Mouse (Mus musculus) frontal cortex, postnatal 25 days (tissue): ENCODE measurements around the gene Apoc3.

Experiments
- DNase-seq, 2 experiments: peaks; one replicate each; pipeline ENCODE4 v3.0.0; 2022; ENCODE audit warnings: low spot score in 2 of 2

Gene Apoc3

GRCm38 (mm10) chr9:46194809-46195208, 40.6 kb downstream of the Apoc3 start:
- no peak for DNase-seq

DNA sequence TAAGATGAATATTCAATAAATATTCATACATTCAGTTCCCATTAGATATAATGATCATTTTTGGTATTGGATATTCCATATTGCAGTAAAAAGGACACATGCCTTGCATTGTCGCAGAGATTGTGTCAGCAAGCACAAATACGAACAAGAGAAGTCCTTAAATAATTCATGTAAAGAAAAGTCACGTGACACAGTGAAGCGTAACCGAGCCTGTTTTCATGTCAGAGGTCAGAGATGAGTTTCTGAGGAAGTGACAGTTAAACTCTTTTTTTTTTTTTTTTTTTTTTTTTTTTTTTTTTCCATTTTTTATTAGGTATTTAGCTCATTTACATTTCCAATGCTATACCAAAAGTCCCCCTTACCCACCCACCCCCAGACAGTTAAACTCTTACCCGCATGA, 42.8 kb downstream of the Apoc3 start:
- no peak for DNase-seq

- DNase-seq: no peak
Observed at GRCm38 (mm10) chr9:46191644-46192043, 43.8 kb downstream of the Apoc3 start.

DNA sequence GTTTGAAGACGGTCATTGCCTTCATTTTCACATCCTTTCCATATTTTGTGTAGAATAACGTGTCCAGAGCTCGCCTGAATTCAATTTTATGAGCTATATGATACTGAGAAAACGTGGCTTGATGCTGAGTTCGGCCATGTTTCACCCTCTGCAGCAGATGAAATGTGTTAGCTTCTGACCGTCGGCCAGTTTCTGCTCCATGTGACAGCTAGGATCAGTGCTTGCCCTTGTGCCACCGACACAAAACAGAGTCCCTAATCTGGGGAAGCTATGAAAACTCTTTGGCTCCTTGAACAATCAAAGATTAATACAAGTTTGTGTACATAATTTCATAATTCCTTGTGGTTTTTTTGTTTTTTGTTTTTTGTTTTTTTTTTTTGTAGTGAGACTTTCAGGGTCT, 44.2 kb downstream of the Apoc3 start:
- DNase-seq: no peak

DNA sequence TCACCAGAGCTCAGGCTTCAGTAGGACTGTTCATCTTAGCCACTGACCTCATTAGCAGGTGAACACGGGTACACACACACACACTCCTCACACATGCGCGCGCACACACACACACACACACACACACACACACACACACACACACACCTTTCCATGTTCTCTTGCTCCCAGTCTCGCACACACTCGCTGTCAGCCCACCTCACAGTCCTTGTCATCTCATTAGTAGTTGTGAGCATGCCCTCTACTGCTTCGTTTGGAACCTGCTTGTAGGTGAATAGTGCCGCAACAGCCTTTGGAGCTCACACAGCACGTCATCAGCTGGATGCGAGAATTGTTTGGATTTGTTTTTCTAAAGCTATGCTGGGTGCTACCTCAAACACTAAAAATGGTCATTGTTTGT, 46.1 kb downstream of the Apoc3 start:
- DNase-seq: no peak

GRCm38 (mm10) chr9:46188956-46189355, 46.5 kb downstream of the Apoc3 start:
- no peak for DNase-seq

GRCm38 (mm10) chr9:46188370-46188769, 47.1 kb downstream of the Apoc3 start:
- no peak for DNase-seq

DNA sequence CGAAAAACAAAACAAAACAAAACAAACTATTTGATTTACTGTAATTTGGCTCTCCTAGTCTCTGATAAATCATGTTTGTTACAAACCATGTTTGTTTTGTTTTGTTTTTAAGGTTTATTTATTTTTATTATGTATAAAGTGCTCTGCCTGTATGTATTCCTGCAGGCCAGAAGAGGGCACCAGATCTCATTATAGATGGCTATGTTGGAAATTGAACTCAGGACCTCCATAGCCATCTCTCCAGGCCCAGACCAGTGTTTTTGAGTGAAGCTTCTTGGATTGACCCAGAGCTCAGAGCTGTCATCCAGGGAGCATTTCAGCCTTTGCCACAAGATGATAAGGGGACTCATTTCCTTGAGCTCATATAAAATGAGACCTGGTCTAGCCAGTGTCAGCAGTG, 49.0 kb downstream of the Apoc3 start:
- no peak for DNase-seq

DNA sequence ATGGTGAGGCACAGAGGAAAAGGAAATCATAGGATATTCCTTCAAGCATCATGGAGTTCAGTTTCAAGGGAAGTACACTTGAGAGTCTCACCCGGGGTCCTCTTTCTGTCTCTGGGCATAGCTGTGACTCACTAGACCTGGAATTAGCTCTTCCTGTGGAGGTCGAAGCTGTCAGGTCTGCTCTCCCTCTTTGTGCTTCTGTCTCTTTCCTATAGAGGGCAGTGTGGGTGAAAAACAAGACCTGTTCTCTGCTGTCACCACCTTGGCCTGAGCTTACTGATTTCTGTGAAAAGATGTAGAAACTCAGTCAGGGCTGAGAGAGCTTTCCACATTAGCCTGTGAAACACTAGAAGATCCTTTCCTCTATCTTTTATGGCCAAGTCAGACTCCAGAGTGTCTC, 50.2 kb downstream of the Apoc3 start:
- DNase-seq: no peak

- DNase-seq: no peak
Observed at GRCm38 (mm10) chr9:46184542-46184941, 50.9 kb downstream of the Apoc3 start.
